17 mouse cellular contexts compared by ENCODE assay signal in the genomic region with DNA sequence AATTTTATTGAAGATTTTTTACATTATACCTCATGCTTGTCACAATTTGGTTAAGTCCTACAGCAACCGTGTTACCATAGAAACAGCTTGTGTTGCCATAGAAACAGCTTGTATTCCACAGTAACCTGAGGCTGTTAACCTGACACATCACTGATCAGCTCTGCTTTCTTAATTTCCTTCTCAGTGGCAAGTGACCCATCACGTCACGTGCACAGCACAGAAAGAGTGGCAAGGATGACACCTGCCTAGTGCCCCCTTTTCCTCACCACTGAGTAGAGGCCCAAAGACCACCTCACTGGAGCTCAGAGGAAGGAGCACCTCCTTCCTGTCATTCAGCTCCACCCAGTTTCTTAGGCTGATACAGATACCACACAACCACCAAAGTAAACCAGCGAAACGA. TPM values are rescaled to one million over a fixed set of nuclear protein-coding genes. Genes with fewer than 3 reads are reported as not detected.
DNase-seq lines count a peak whose midpoint lies in the region; ATAC-seq and TF ChIP-seq lines count a peak whose summit lies in the region.
"Had no signal": no experiment of that assay in that cellular context is flagged by ENCODE, and none has a peak within 500 bp of the region (broad histone marks: within the 10 kb centered on the region; RNA-seq: fewer than 3 reads in every experiment).

No protein-coding gene starts in this region.

- H3K4me1 ChIP-seq in forebrain, embryonic 12.5 days = peaks cover 4% of the 10 kb centered on the region; the same call in 1 of the 2 replicates
- H3K4me1 ChIP-seq in forebrain, embryonic 11.5 days (replicated peaks; ENCODE audit: control insufficient read depth, insufficient read depth, low read length) = no peaks in the 10 kb centered on the region
- H3K4me1 ChIP-seq in midbrain, embryonic 15.5 days = peaks cover 6% of the 10 kb centered on the region
- H3K4me1 ChIP-seq in heart, embryonic 11.5 days (ENCODE audit: control insufficient read depth, insufficient read depth, low read length) = no peaks in the 10 kb centered on the region
- H3K4me1 ChIP-seq: heart, embryonic 15.5 days had no signal

- WGBS in forebrain, embryonic 12.5 days = 85% methylated on average over 5 of the region's 5 CpGs
- WGBS in forebrain, embryonic 11.5 days = 85% methylated on average over 5 of the region's 5 CpGs
- 71% methylated on average over 5 of the region's 5 CpGs for WGBS in midbrain, embryonic 15.5 days
- 73% methylated on average over 5 of the region's 5 CpGs for WGBS in heart, embryonic 11.5 days (ENCODE audit: insufficient replicate concordance)

- no peak overlapping the region for H3K9ac ChIP-seq in forebrain, embryonic 12.5 days
- no peak overlapping the region for H3K9ac ChIP-seq in forebrain, embryonic 11.5 days (ENCODE audit: low read length)
- H3K9ac ChIP-seq in midbrain, embryonic 15.5 days = no peak overlapping the region
- no peak overlapping the region for H3K9ac ChIP-seq in heart, embryonic 11.5 days (ENCODE audit: low read depth, low read length)
- H3K9ac ChIP-seq: heart, embryonic 15.5 days; liver, embryonic 14.5 days had no signal

- H3K9me3 ChIP-seq in forebrain, embryonic 12.5 days = no peaks in the 10 kb centered on the region
- H3K9me3 ChIP-seq in forebrain, embryonic 11.5 days (ENCODE audit: control insufficient read depth, low read length) = no peaks in the 10 kb centered on the region
- H3K9me3 ChIP-seq in midbrain, embryonic 15.5 days = no peaks in the 10 kb centered on the region
- no peaks in the 10 kb centered on the region for H3K9me3 ChIP-seq in heart, embryonic 11.5 days (replicated peaks; ENCODE audit: control insufficient read depth, low read length)
- H3K9me3 ChIP-seq: G1E; heart, embryonic 15.5 days had no signal

- ATAC-seq in forebrain, embryonic 12.5 days (ENCODE audit: low FRiP score) = 0 out of 2 replicates have a peak, but pooled peaks have one; percentile 11
- ATAC-seq in forebrain, embryonic 11.5 days (replicated peaks; ENCODE audit: low FRiP score) = no peak
- peak; percentile 58 for ATAC-seq in midbrain, embryonic 15.5 days (replicated peaks)
- ATAC-seq in heart, embryonic 11.5 days (replicated peaks; ENCODE audit: insufficient number of reproducible peaks, low FRiP score, low TSS enrichment) = no peak

- no peak for DNase-seq in forebrain, embryonic 11.5 days (ENCODE audit: low spot score)
- DNase-seq in left cerebral cortex, postnatal 14 days (ENCODE audit: low spot score in 2 of 2) = peak; percentile 49 to 78
- no peak for DNase-seq in left cerebral cortex, postnatal 4 days
- DNase-seq in brain, embryonic 14.5 days (ENCODE audit: low read depth) = peak; percentile 60
- DNase-seq in gastrocnemius, adult 8-10 months (ENCODE audit: low spot score in 2 of 2) = no peak
- DNase-seq: cerebellum, postnatal 36 days; gastrocnemius, postnatal 10 days; kidney, adult 11 months; layer of hippocampus, postnatal 36 days; thymus, postnatal 14 days had no signal

- no peak for TF ChIP-seq CTCF in brain, embryonic 14.5 days (IDR thresholded peaks at IDR 0.05; ENCODE audit: borderline replicate concordance, extremely low read depth, insufficient read depth, insufficient read length)

- H3K4me3 ChIP-seq in forebrain, embryonic 12.5 days (replicated peaks) = no peak overlapping the region
- H3K4me3 ChIP-seq in forebrain, embryonic 11.5 days (ENCODE audit: low read depth, low read length) = no peak overlapping the region
- H3K4me3 ChIP-seq in midbrain, embryonic 15.5 days = no peak overlapping the region
- H3K4me3 ChIP-seq in heart, embryonic 11.5 days (ENCODE audit: low read depth, low read length) = no peak overlapping the region
- H3K4me3 ChIP-seq: erythroblast, embryonic 14.5 days; heart, embryonic 15.5 days had no signal

- peaks cover 67% of the 10 kb centered on the region for H3K36me3 ChIP-seq in forebrain, embryonic 12.5 days (replicated peaks)
- H3K36me3 ChIP-seq in forebrain, embryonic 11.5 days (ENCODE audit: control insufficient read depth, insufficient read depth, low read length) = peaks cover 4% of the 10 kb centered on the region; the same call in 1 of the 2 replicates
- peaks cover 35% of the 10 kb centered on the region for H3K36me3 ChIP-seq in midbrain, embryonic 15.5 days (replicated peaks)
- H3K36me3 ChIP-seq in heart, embryonic 11.5 days (ENCODE audit: control insufficient read depth, insufficient read depth, low read length) = no peaks in the 10 kb centered on the region
- H3K36me3 ChIP-seq: G1E; heart, embryonic 15.5 days had no signal

- no peak overlapping the region for H3K27ac ChIP-seq in forebrain, embryonic 12.5 days
- H3K27ac ChIP-seq in forebrain, embryonic 11.5 days (ENCODE audit: low read depth, low read length) = no peak overlapping the region
- H3K27ac ChIP-seq in midbrain, embryonic 15.5 days = peak overlapping the region; percentile 53; the same call in 1 of the 2 replicates
- no peak overlapping the region for H3K27ac ChIP-seq in heart, embryonic 11.5 days (ENCODE audit: low read depth, low read length)
- H3K27ac ChIP-seq: heart, embryonic 15.5 days; liver, embryonic 14.5 days had no signal

- H3K27me3 ChIP-seq in forebrain, embryonic 12.5 days = no peaks in the 10 kb centered on the region
- no peaks in the 10 kb centered on the region for H3K27me3 ChIP-seq in forebrain, embryonic 11.5 days (ENCODE audit: control insufficient read depth, insufficient read depth, low read length)
- H3K27me3 ChIP-seq in midbrain, embryonic 15.5 days (replicated peaks) = no peaks in the 10 kb centered on the region
- H3K27me3 ChIP-seq in heart, embryonic 11.5 days (ENCODE audit: control insufficient read depth, insufficient read depth, low read length) = no peaks in the 10 kb centered on the region
- H3K27me3 ChIP-seq: heart, embryonic 15.5 days had no signal

- intact Hi-C loops in left cerebral cortex, postnatal 14 days (cut with DNase I) = no loop called here
- intact Hi-C loops in left cerebral cortex, postnatal 4 days (cut with DNase I) = no loop called here

- TF ChIP-seq POLR2A in brain, embryonic 14.5 days (IDR thresholded peaks at IDR 0.05; ENCODE audit: borderline replicate concordance, extremely low read depth, insufficient read depth, insufficient read length, poor library complexity, severe bottlenecking) = no peak

- no peak overlapping the region for H3K4me2 ChIP-seq in forebrain, embryonic 12.5 days
- no peak overlapping the region for H3K4me2 ChIP-seq in forebrain, embryonic 11.5 days (ENCODE audit: low read depth, low read length, severe bottlenecking)
- H3K4me2 ChIP-seq in midbrain, embryonic 15.5 days = no peak overlapping the region
- H3K4me2 ChIP-seq in heart, embryonic 11.5 days = no peak overlapping the region
- H3K4me2 ChIP-seq: heart, embryonic 15.5 days had no signal

RNA-seq across cellular contexts. Expression of a gene that starts 17.6 kb away (rescaled TPM):
- polyA plus RNA-seq in forebrain, embryonic 12.5 days (2016; fragmentation: Nextera tagmentation; extraction: Ambion mirVana) = 112 and 121 TPM in 2 replicates
- 61.9 and 63.7 TPM in 2 replicates for polyA plus RNA-seq in forebrain, embryonic 11.5 days (2014; fragmentation: Nextera tagmentation; extraction: Ambion mirVana)
- total RNA-seq in left cerebral cortex, postnatal 14 days (2021) = 100 to 1,000 TPM; 436 to 438 TPM
- 100 to 1,000 TPM; 453 to 459 TPM for total RNA-seq in left cerebral cortex, postnatal 4 days (2021)
- polyA plus RNA-seq in brain, embryonic 14.5 days (2012; rRNA removed) = 51.1 and 74.5 TPM in 2 replicates
- 280 and 308 TPM in 2 replicates for polyA plus RNA-seq in midbrain, embryonic 15.5 days (2015; fragmentation: Nextera tagmentation; extraction: Ambion mirVana)
- 5.9 and 6.1 TPM in 2 replicates for polyA plus RNA-seq in heart, embryonic 11.5 days (2014; fragmentation: Nextera tagmentation; extraction: Ambion mirVana)
- 1 to 10 TPM; 2.2 to 4.7 (median 3.6) TPM for total RNA-seq in gastrocnemius, adult 8-10 months (2022)
- polyA plus RNA-seq: erythroblast, embryonic 14.5 days; G1E had no signal

RNA-seq across cellular contexts. Expression of a gene that starts 32.1 kb away (rescaled TPM):
- 13.8 and 15.5 TPM in 2 replicates for polyA plus RNA-seq in forebrain, embryonic 12.5 days (2016; fragmentation: Nextera tagmentation; extraction: Ambion mirVana)
- 13.0 and 17.1 TPM in 2 replicates for polyA plus RNA-seq in forebrain, embryonic 11.5 days (2014; fragmentation: Nextera tagmentation; extraction: Ambion mirVana)
- total RNA-seq in left cerebral cortex, postnatal 14 days (2021) = 10 to 100 TPM; 60.1 to 63.1 TPM
- total RNA-seq in left cerebral cortex, postnatal 4 days (2021) = 10 to 100 TPM; 24.4 to 26.5 TPM
- 19.5 and 22.2 TPM in 2 replicates for polyA plus RNA-seq in brain, embryonic 14.5 days (2012; rRNA removed)
- polyA plus RNA-seq in midbrain, embryonic 15.5 days (2015; fragmentation: Nextera tagmentation; extraction: Ambion mirVana) = 27.8 and 31.9 TPM in 2 replicates
- polyA plus RNA-seq in heart, embryonic 11.5 days (2014; fragmentation: Nextera tagmentation; extraction: Ambion mirVana) = 16.3 and 18.4 TPM in 2 replicates
- 1 to 10 TPM; 3.9 to 6.2 (median 4.5) TPM for total RNA-seq in gastrocnemius, adult 8-10 months (2022)
- polyA plus RNA-seq: erythroblast, embryonic 14.5 days; G1E had no signal

RNA-seq across cellular contexts. Expression of a gene that starts 34.0 kb away (rescaled TPM):
- 101 and 103 TPM in 2 replicates for polyA plus RNA-seq in forebrain, embryonic 12.5 days (2016; fragmentation: Nextera tagmentation; extraction: Ambion mirVana)
- polyA plus RNA-seq in forebrain, embryonic 11.5 days (2014; fragmentation: Nextera tagmentation; extraction: Ambion mirVana) = 101 and 104 TPM in 2 replicates
- total RNA-seq in left cerebral cortex, postnatal 14 days (2021) = 10 to 100 TPM; 59.0 to 64.9 TPM
- 10 to 100 TPM; 85.0 to 96.1 TPM for total RNA-seq in left cerebral cortex, postnatal 4 days (2021)
- 58.9 and 60.9 TPM in 2 replicates for polyA plus RNA-seq in brain, embryonic 14.5 days (2012; rRNA removed)
- polyA plus RNA-seq in midbrain, embryonic 15.5 days (2015; fragmentation: Nextera tagmentation; extraction: Ambion mirVana) = 76.5 and 86.1 TPM in 2 replicates
- polyA plus RNA-seq in heart, embryonic 11.5 days (2014; fragmentation: Nextera tagmentation; extraction: Ambion mirVana) = 80.0 and 86.9 TPM in 2 replicates
- 10 to 100 TPM; 12.8 to 16.0 (median 14.7) TPM for total RNA-seq in gastrocnemius, adult 8-10 months (2022)

Comparison
In these comparisons a context has a peak if more than half of its experiments do, and no peak if none do; other contexts are left out.
1. ATAC-seq: peak in forebrain, embryonic 12.5 days (single experiment) and midbrain, embryonic 15.5 days (single experiment); none in forebrain, embryonic 11.5 days (single experiment) and heart, embryonic 11.5 days (single experiment).
2. DNase-seq: peak in left cerebral cortex, postnatal 14 days (2 of 2) and brain, embryonic 14.5 days (single experiment); none in forebrain, embryonic 11.5 days (single experiment), left cerebral cortex, postnatal 4 days (single experiment) and gastrocnemius, adult 8-10 months (0 of 2).